ENCODE assay signal across 34 mouse cellular contexts in the genomic region with DNA sequence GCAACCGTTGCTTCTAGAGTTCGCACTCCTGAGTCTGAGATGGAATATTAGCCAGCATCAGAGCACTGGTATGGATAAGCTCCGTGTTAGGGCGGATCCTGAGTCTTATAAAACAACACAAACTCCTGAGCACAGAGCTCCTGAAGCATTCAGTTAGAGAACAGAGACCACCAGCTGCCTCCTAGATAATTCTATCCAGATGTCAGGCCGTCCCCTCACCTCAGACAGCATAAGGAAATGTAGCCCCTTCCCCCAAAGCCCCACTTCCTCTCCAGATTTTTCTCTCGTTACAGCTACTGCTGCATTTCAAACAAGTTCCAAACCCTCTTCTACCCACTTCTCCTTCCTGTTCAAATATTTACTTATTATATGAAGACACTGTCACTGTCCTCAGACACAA. TPM values are rescaled to one million over a fixed set of nuclear protein-coding genes. Genes with fewer than 3 reads are reported as not detected.
DNase-seq lines count a peak whose midpoint lies in the region; ATAC-seq and TF ChIP-seq lines count a peak whose summit lies in the region.
"Had no signal": no experiment of that assay in that cellular context is flagged by ENCODE, and none has a peak within 500 bp of the region (broad histone marks: within the 10 kb centered on the region; RNA-seq: fewer than 3 reads in every experiment).

No protein-coding gene starts in this region.

- no peaks in the 10 kb centered on the region for H3K27me3 ChIP-seq in embryonic facial prominence, embryonic 14.5 days (replicated peaks; ENCODE audit: control insufficient read depth, insufficient read depth, low read length)
- H3K27me3 ChIP-seq in limb, embryonic 12.5 days: no peaks in the 10 kb centered on the region
- H3K27me3 ChIP-seq in liver, postnatal 0 days (ENCODE audit: insufficient read depth, low read length): no peaks in the 10 kb centered on the region
- H3K27me3 ChIP-seq: heart, embryonic 15.5 days; hindbrain, embryonic 12.5 days; liver, embryonic 15.5 days; lung, embryonic 15.5 days; megakaryocyte, embryonic 14.5 days; midbrain, embryonic 13.5 days had no signal

- DNase-seq in embryo, embryonic 10.5 days (ENCODE audit: low spot score): peak; percentile 54
- DNase-seq in embryo, embryonic 11.5 days (ENCODE audit: low read depth, low spot score): peak; percentile 4
- peak; percentile 39 for DNase-seq in embryonic facial prominence, embryonic 14.5 days (ENCODE audit: low spot score)
- no peak for DNase-seq in kidney, postnatal 14 days
- DNase-seq in cerebellum, postnatal 36 days: no peak
- DNase-seq in liver, postnatal 0 days: no peak
- DNase-seq: adrenal gland, postnatal 14 days; cerebellum, adult 11 months; cerebellum, adult 9-10 months; forebrain, postnatal 0 days; gastrocnemius, postnatal 10 days; heart, adult 11 months; kidney, postnatal 36 days; lung, postnatal 36 days; retina, postnatal 1 day; thymus, adult 2 months; thymus, postnatal 36 days had no signal

- H3K9me3 ChIP-seq in embryonic facial prominence, embryonic 14.5 days (ENCODE audit: control insufficient read depth, low read length): no peaks in the 10 kb centered on the region
- H3K9me3 ChIP-seq in limb, embryonic 12.5 days: no peaks in the 10 kb centered on the region
- no peaks in the 10 kb centered on the region for H3K9me3 ChIP-seq in liver, postnatal 0 days (ENCODE audit: low read length)
- H3K9me3 ChIP-seq: heart, embryonic 10.5 days; heart, embryonic 15.5 days; hindbrain, embryonic 12.5 days; liver, embryonic 15.5 days; lung, embryonic 15.5 days; megakaryocyte, embryonic 14.5 days; midbrain, embryonic 13.5 days had no signal

- WGBS in embryonic facial prominence, embryonic 14.5 days: 43% methylated on average over 6 of the region's 6 CpGs
- WGBS in limb, embryonic 12.5 days: 26% methylated on average over 6 of the region's 6 CpGs
- 82% methylated on average over 6 of the region's 6 CpGs for WGBS in liver, postnatal 0 days (ENCODE audit: insufficient replicate concordance)

- peaks cover 74% of the 10 kb centered on the region for H3K36me3 ChIP-seq in embryonic facial prominence, embryonic 14.5 days (ENCODE audit: control insufficient read depth, insufficient read depth, low read length)
- H3K36me3 ChIP-seq in limb, embryonic 12.5 days: peaks cover 90% of the 10 kb centered on the region
- H3K36me3 ChIP-seq in liver, postnatal 0 days (replicated peaks; ENCODE audit: insufficient read depth, low read length): peaks cover 69% of the 10 kb centered on the region

- no peak for TF ChIP-seq EP300 in liver, postnatal 0 days (IDR thresholded peaks at IDR 0.05; ENCODE audit: low read depth)

- no peak for ATAC-seq in embryonic facial prominence, embryonic 14.5 days (ENCODE audit: low read depth)
- ATAC-seq in limb, embryonic 12.5 days (ENCODE audit: insufficient number of reproducible peaks, insufficient read depth, low FRiP score, low TSS enrichment, low read depth): 0 out of 2 replicates have a peak, but pooled peaks have one; percentile 37
- no peak for ATAC-seq in liver, postnatal 0 days
- ATAC-seq: CD4-positive, CD25-positive, alpha-beta regulatory T cell, adult 4 months; forebrain, postnatal 0 days; intestine, postnatal 0 days; midbrain, embryonic 13.5 days had no signal

- no peak overlapping the region for H3K9ac ChIP-seq in embryonic facial prominence, embryonic 14.5 days (ENCODE audit: low read depth, low read length)
- H3K9ac ChIP-seq in limb, embryonic 12.5 days (replicated peaks): no peak overlapping the region
- H3K9ac ChIP-seq in liver, postnatal 0 days (replicated peaks): no peak overlapping the region
- H3K9ac ChIP-seq: forebrain, postnatal 0 days; heart, embryonic 15.5 days; hindbrain, embryonic 12.5 days; liver, embryonic 15.5 days; lung, embryonic 15.5 days; midbrain, embryonic 13.5 days had no signal

- no peaks in the 10 kb centered on the region for H3K4me1 ChIP-seq in embryonic facial prominence, embryonic 14.5 days (ENCODE audit: control insufficient read depth, insufficient read depth, low read length)
- peaks cover 21% of the 10 kb centered on the region for H3K4me1 ChIP-seq in limb, embryonic 12.5 days (replicated peaks)
- no peaks in the 10 kb centered on the region for H3K4me1 ChIP-seq in liver, postnatal 0 days (ENCODE audit: insufficient read depth)
- H3K4me1 ChIP-seq: heart, embryonic 10.5 days; heart, embryonic 15.5 days; hindbrain, embryonic 12.5 days; liver, embryonic 15.5 days; lung, embryonic 15.5 days; megakaryocyte, embryonic 14.5 days; midbrain, embryonic 13.5 days had no signal

- H3K27ac ChIP-seq in embryonic facial prominence, embryonic 14.5 days (replicated peaks; ENCODE audit: low read depth, low read length): no peak overlapping the region; the same call in 1 of the 2 replicates
- peak overlapping the region; percentile 66 for H3K27ac ChIP-seq in limb, embryonic 12.5 days
- H3K27ac ChIP-seq in liver, postnatal 0 days (ENCODE audit: low read depth): no peak overlapping the region
- H3K27ac ChIP-seq: heart, embryonic 10.5 days; heart, embryonic 15.5 days; hindbrain, embryonic 12.5 days; layer of hippocampus, adult 2 months; left cerebral cortex, adult 2 months; liver, embryonic 15.5 days; lung, embryonic 15.5 days; midbrain, embryonic 13.5 days had no signal

- H3K4me2 ChIP-seq in embryonic facial prominence, embryonic 14.5 days (ENCODE audit: low read depth, low read length): no peak overlapping the region
- no peak overlapping the region for H3K4me2 ChIP-seq in limb, embryonic 12.5 days
- H3K4me2 ChIP-seq in liver, postnatal 0 days (ENCODE audit: low read depth, low read length): no peak overlapping the region
- H3K4me2 ChIP-seq: heart, embryonic 15.5 days; hindbrain, embryonic 12.5 days; liver, embryonic 15.5 days; lung, embryonic 15.5 days; midbrain, embryonic 13.5 days had no signal

- no peak for TF ChIP-seq CTCF in liver, postnatal 0 days (IDR thresholded peaks at IDR 0.05; ENCODE audit: low read depth)

- H3K4me3 ChIP-seq in embryonic facial prominence, embryonic 14.5 days (ENCODE audit: low read depth, low read length): no peak overlapping the region
- H3K4me3 ChIP-seq in limb, embryonic 12.5 days (replicated peaks): no peak overlapping the region
- H3K4me3 ChIP-seq in liver, postnatal 0 days (ENCODE audit: low read depth, low read length): no peak overlapping the region
- H3K4me3 ChIP-seq: heart, embryonic 10.5 days; heart, embryonic 15.5 days; hindbrain, embryonic 12.5 days; layer of hippocampus, adult 2 months; left cerebral cortex, adult 2 months; liver, embryonic 15.5 days; lung, embryonic 15.5 days; megakaryocyte, embryonic 14.5 days; midbrain, embryonic 13.5 days had no signal

RNA-seq across cellular contexts. Expression of a gene that starts 20.3 kb away (rescaled TPM):
- 0.79 and 1.3 TPM in 2 replicates for polyA plus RNA-seq in embryonic facial prominence, embryonic 14.5 days (2014; fragmentation: Nextera tagmentation; extraction: Ambion mirVana)
- not detected in 2 replicates for polyA plus RNA-seq in limb, embryonic 12.5 days (2016; fragmentation: Nextera tagmentation; extraction: Ambion mirVana)
- not detected in 2 replicates for polyA plus RNA-seq in liver, postnatal 0 days (2015; fragmentation: Nextera tagmentation; extraction: Ambion mirVana)
- polyA plus RNA-seq: CD4-positive, CD25-positive, alpha-beta regulatory T cell, adult 4 months; forebrain, embryonic 11.5 days; heart, embryonic 10.5 days; hindbrain, embryonic 12.5 days; kidney, embryonic 14.5 days; liver, adult 2 months; liver, embryonic 15.5 days had no signal

RNA-seq across cellular contexts. Expression of a gene that starts 24.8 kb away (rescaled TPM):
- 130 and 154 TPM in 2 replicates for polyA plus RNA-seq in embryonic facial prominence, embryonic 14.5 days (2014; fragmentation: Nextera tagmentation; extraction: Ambion mirVana)
- polyA plus RNA-seq in limb, embryonic 12.5 days (2016; fragmentation: Nextera tagmentation; extraction: Ambion mirVana): 260 and 269 TPM in 2 replicates
- polyA plus RNA-seq in liver, postnatal 0 days (2015; fragmentation: Nextera tagmentation; extraction: Ambion mirVana): 39.0 and 45.5 TPM in 2 replicates

RNA-seq across cellular contexts. Expression of a gene that starts 25.1 kb away (rescaled TPM):
- polyA plus RNA-seq in embryonic facial prominence, embryonic 14.5 days (2014; fragmentation: Nextera tagmentation; extraction: Ambion mirVana): 1.0 and 2.3 TPM in 2 replicates
- polyA plus RNA-seq in limb, embryonic 12.5 days (2016; fragmentation: Nextera tagmentation; extraction: Ambion mirVana): 0.99 and 1.1 TPM in 2 replicates
- 0.39 and 0.51 TPM in 2 replicates for polyA plus RNA-seq in liver, postnatal 0 days (2015; fragmentation: Nextera tagmentation; extraction: Ambion mirVana)
- polyA plus RNA-seq: CD4-positive, CD25-positive, alpha-beta regulatory T cell, adult 4 months; spleen, adult 2 months; thymus, adult 2 months had no signal

RNA-seq across cellular contexts. Expression of a gene that starts 29.0 kb away (rescaled TPM):
- not detected in 2 replicates for polyA plus RNA-seq in embryonic facial prominence, embryonic 14.5 days (2014; fragmentation: Nextera tagmentation; extraction: Ambion mirVana)
- not detected in 2 replicates for polyA plus RNA-seq in limb, embryonic 12.5 days (2016; fragmentation: Nextera tagmentation; extraction: Ambion mirVana)
- not detected in 2 replicates for polyA plus RNA-seq in liver, postnatal 0 days (2015; fragmentation: Nextera tagmentation; extraction: Ambion mirVana)
- polyA plus RNA-seq: CD4-positive, CD25-positive, alpha-beta regulatory T cell, adult 4 months; forebrain, embryonic 11.5 days; forebrain, postnatal 0 days; heart, embryonic 10.5 days; heart, embryonic 15.5 days; hindbrain, embryonic 12.5 days; intestine, postnatal 0 days; kidney, embryonic 14.5 days; liver, adult 2 months; liver, embryonic 15.5 days; lung, embryonic 15.5 days; midbrain, embryonic 13.5 days; neural tube, embryonic 14.5 days; spleen, adult 2 months; thymus, adult 2 months had no signal

RNA-seq across cellular contexts. Expression of a gene that starts 36.4 kb away (rescaled TPM):
- 46.0 and 49.6 TPM in 2 replicates for polyA plus RNA-seq in embryonic facial prominence, embryonic 14.5 days (2014; fragmentation: Nextera tagmentation; extraction: Ambion mirVana)
- polyA plus RNA-seq in limb, embryonic 12.5 days (2016; fragmentation: Nextera tagmentation; extraction: Ambion mirVana): 117 and 118 TPM in 2 replicates
- polyA plus RNA-seq in liver, postnatal 0 days (2015; fragmentation: Nextera tagmentation; extraction: Ambion mirVana): 1.4 and 1.6 TPM in 2 replicates

Comparison
In these comparisons a context has a peak if more than half of its experiments do, and no peak if none do; other contexts are left out.
1. DNase-seq: peak in embryo, embryonic 10.5 days (single experiment), embryo, embryonic 11.5 days (single experiment) and embryonic facial prominence, embryonic 14.5 days (single experiment); none in kidney, postnatal 14 days (single experiment), cerebellum, postnatal 36 days (0 of 2) and liver, postnatal 0 days (single experiment).